In the genomic region with DNA sequence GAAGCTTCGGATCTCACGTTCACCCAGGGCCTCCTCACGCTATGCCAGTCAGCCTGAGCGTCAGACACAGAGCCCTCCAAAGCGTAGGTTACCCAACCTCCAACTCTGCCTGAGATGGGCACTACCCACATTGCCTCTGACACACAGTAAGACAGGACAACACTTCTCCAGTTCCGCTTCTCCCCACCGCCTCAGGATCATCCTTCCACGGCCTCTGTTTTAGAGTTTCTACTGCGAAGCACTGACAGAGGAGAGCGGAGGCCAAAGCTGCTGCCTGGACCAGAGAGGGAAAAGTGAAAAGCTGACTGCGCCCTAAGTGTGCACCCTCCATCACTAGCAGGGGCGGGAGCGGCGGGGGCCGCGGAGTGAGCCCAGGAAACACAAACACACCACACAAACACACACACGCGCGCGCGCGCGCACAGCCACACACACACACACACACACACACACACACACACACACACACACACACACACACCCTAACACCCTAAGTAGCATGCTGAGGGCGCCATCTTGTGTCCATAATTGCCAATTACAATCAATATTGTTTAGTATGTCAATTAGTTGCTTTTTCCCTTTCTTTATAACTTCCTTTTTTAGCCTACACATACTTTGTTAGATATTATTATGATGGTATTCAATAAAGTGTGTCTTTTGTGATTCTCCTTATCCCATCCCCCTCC, we compare ENCODE assay signal across 8 mouse cellular contexts. TPM values are rescaled to one million over a fixed set of nuclear protein-coding genes. Genes with fewer than 3 reads are reported as not detected.
A peak's percentile ranks its signal among the peaks of the same experiment; 100 is the strongest.
DNase-seq lines count a peak whose midpoint lies in the region; ATAC-seq and TF ChIP-seq lines count a peak whose summit lies in the region.

No protein-coding gene starts in this region.

- H3K9ac ChIP-seq in heart, embryonic 11.5 days (ENCODE audit: low read depth, low read length): no peak overlapping the region
- no peak overlapping the region for H3K9ac ChIP-seq in MEL (ENCODE audit: control insufficient read depth, low read depth, low read length, poor library complexity, severe bottlenecking)
- no peak overlapping the region for H3K9ac ChIP-seq in neural tube, embryonic 14.5 days (replicated peaks; ENCODE audit: low read depth, low read length)

- TF ChIP-seq RAD21 in MEL (IDR thresholded peaks at IDR 0.05; ENCODE audit: low read depth, low read length): peak; percentile 74

- peak; percentile 32 to 76 (median 51) for TF ChIP-seq CTCF in MEL (IDR thresholded peaks at IDR 0.05 in 2 of 3, conservative IDR thresholded peaks at IDR 0.05 in 1 of 3; ENCODE audit: control insufficient read depth in 1 of 3, insufficient read depth in 1 of 3, low read depth in 2 of 3, low read length in 3 of 3, poor library complexity in 1 of 3, severe bottlenecking in 1 of 3)

- TF ChIP-seq EP300 in MEL (IDR thresholded peaks at IDR 0.05; ENCODE audit: low read depth in 1 of 2, low read length in 2 of 2): no peak

- no peaks in the 10 kb centered on the region for H3K4me1 ChIP-seq in heart, embryonic 11.5 days (ENCODE audit: control insufficient read depth, insufficient read depth, low read length)
- peaks cover 0 to 17% of the 10 kb centered on the region in 2 experiments; a peak in 3 of 4 replicates for H3K4me1 ChIP-seq in MEL (ENCODE audit: control insufficient read depth in 1 of 2, insufficient read depth in 2 of 2, low read length in 2 of 2)
- H3K4me1 ChIP-seq in forebrain, embryonic 10.5 days: peaks cover 4% of the 10 kb centered on the region; the same call in 1 of the 2 replicates
- H3K4me1 ChIP-seq in limb, embryonic 10.5 days: peaks cover 4% of the 10 kb centered on the region
- no peaks in the 10 kb centered on the region for H3K4me1 ChIP-seq in neural tube, embryonic 14.5 days (ENCODE audit: control insufficient read depth, insufficient read depth, low read length)

- H3K4me3 ChIP-seq in heart, embryonic 11.5 days (ENCODE audit: low read depth, low read length): no peak overlapping the region
- no peak overlapping the region for H3K4me3 ChIP-seq in MEL (ENCODE audit: control insufficient read depth in 1 of 2, insufficient read depth in 1 of 2, low read depth in 2 of 2, low read length in 2 of 2)
- peak overlapping the region; percentile 47 for H3K4me3 ChIP-seq in forebrain, embryonic 10.5 days
- peak overlapping the region; percentile 35 for H3K4me3 ChIP-seq in limb, embryonic 10.5 days
- no peak overlapping the region for H3K4me3 ChIP-seq in neural tube, embryonic 14.5 days (ENCODE audit: low read depth, low read length)

- H3K36me3 ChIP-seq in heart, embryonic 11.5 days (ENCODE audit: control insufficient read depth, insufficient read depth, low read length): no peaks in the 10 kb centered on the region
- peaks cover 0 to 3% of the 10 kb centered on the region in 2 experiments; a peak in 2 of 4 replicates for H3K36me3 ChIP-seq in MEL (ENCODE audit: control insufficient read depth in 1 of 2, insufficient read depth in 2 of 2, low read length in 2 of 2)
- no peaks in the 10 kb centered on the region for H3K36me3 ChIP-seq in forebrain, embryonic 10.5 days (replicated peaks)
- no peaks in the 10 kb centered on the region for H3K36me3 ChIP-seq in limb, embryonic 10.5 days
- no peaks in the 10 kb centered on the region for H3K36me3 ChIP-seq in neural tube, embryonic 14.5 days (ENCODE audit: control insufficient read depth, insufficient read depth, low read length)

- TF ChIP-seq POLR2A in MEL (IDR thresholded peaks at IDR 0.05; ENCODE audit: control insufficient read depth in 1 of 2, insufficient read depth in 1 of 2, low read depth in 1 of 2, low read length in 2 of 2, poor library complexity in 1 of 2): no peak

- peak overlapping the region; percentile 40 for H3K4me2 ChIP-seq in heart, embryonic 11.5 days
- peak overlapping the region; percentile 31; the same call in 1 of the 2 replicates for H3K4me2 ChIP-seq in neural tube, embryonic 14.5 days (ENCODE audit: low read depth, low read length)

- DNase-seq in heart, postnatal 4 days: no peak
- DNase-seq in MEL (ENCODE audit: low read depth, low spot score): peak; percentile 75
- DNase-seq in forebrain, embryonic 10.5 days (ENCODE audit: extremely low spot score, low spot score): peak; percentile 28
- no peak for DNase-seq in limb, embryonic 10.5 days (ENCODE audit: low spot score)
- no peak for DNase-seq in left cerebral cortex, adult 8-10 months (ENCODE audit: low spot score in 2 of 2)
- no peak for DNase-seq in spleen, postnatal 36 days (ENCODE audit: low spot score in 2 of 2)

- H3K27ac ChIP-seq in heart, embryonic 11.5 days (ENCODE audit: low read depth, low read length): no peak overlapping the region
- H3K27ac ChIP-seq in MEL (ENCODE audit: control insufficient read depth, low read depth, low read length): no peak overlapping the region
- peak overlapping the region; percentile 71 for H3K27ac ChIP-seq in forebrain, embryonic 10.5 days
- H3K27ac ChIP-seq in limb, embryonic 10.5 days: no peak overlapping the region
- no peak overlapping the region for H3K27ac ChIP-seq in neural tube, embryonic 14.5 days (ENCODE audit: low read depth, low read length)

- ATAC-seq in heart, embryonic 11.5 days (replicated peaks; ENCODE audit: insufficient number of reproducible peaks, low FRiP score, low TSS enrichment): no peak
- peak; percentile 56 for ATAC-seq in neural tube, embryonic 14.5 days (ENCODE audit: low read depth)

- WGBS in heart, embryonic 11.5 days (ENCODE audit: insufficient replicate concordance): 32% methylated on average over 24 of the region's 24 CpGs
- 41% methylated on average over 24 of the region's 24 CpGs for WGBS in forebrain, embryonic 10.5 days
- WGBS in limb, embryonic 10.5 days: 38% methylated on average over 24 of the region's 24 CpGs
- 42% methylated on average over 24 of the region's 24 CpGs for WGBS in neural tube, embryonic 14.5 days

- H3K27me3 ChIP-seq in heart, embryonic 11.5 days (ENCODE audit: control insufficient read depth, insufficient read depth, low read length): 0 out of 2 replicates have a peak, but pooled peaks cover 5% of the 10 kb centered on the region
- H3K27me3 ChIP-seq in MEL (ENCODE audit: control insufficient read depth in 1 of 2, insufficient read depth in 2 of 2, low read length in 2 of 2): no peaks in the 10 kb centered on the region
- H3K27me3 ChIP-seq in forebrain, embryonic 10.5 days (ENCODE audit: poor library complexity, severe bottlenecking): 0 out of 2 replicates have a peak, but pooled peaks cover 8% of the 10 kb centered on the region
- H3K27me3 ChIP-seq in limb, embryonic 10.5 days (ENCODE audit: low read depth, poor library complexity, severe bottlenecking): no peaks in the 10 kb centered on the region
- H3K27me3 ChIP-seq in neural tube, embryonic 14.5 days (ENCODE audit: control insufficient read depth, insufficient read depth, low read length): no peaks in the 10 kb centered on the region

- no peaks in the 10 kb centered on the region for H3K9me3 ChIP-seq in heart, embryonic 11.5 days (replicated peaks; ENCODE audit: control insufficient read depth, low read length)
- H3K9me3 ChIP-seq in MEL (replicated peaks; ENCODE audit: insufficient read depth, low read length): no peaks in the 10 kb centered on the region
- no peaks in the 10 kb centered on the region for H3K9me3 ChIP-seq in forebrain, embryonic 10.5 days
- no peaks in the 10 kb centered on the region for H3K9me3 ChIP-seq in limb, embryonic 10.5 days (replicated peaks)
- no peaks in the 10 kb centered on the region for H3K9me3 ChIP-seq in neural tube, embryonic 14.5 days (ENCODE audit: control insufficient read depth, low read length)

- H3K79me2 ChIP-seq in MEL (ENCODE audit: control insufficient read depth, insufficient read depth, low read length, poor library complexity): no peaks in the 10 kb centered on the region

TF ChIP-seq in MEL, 35 proteins besides CTCF, POLR2A, EP300 and RAD21:
- no peak for TF ChIP-seq RCOR1 (IDR thresholded peaks at IDR 0.05; ENCODE audit: low read depth, low read length)
- TF ChIP-seq ZC3H11A (IDR thresholded peaks at IDR 0.05; ENCODE audit: low read depth, low read length): 0 out of 2 replicates have a peak, but pooled peaks have one; percentile 23
- TF ChIP-seq SMC3 (IDR thresholded peaks at IDR 0.05; ENCODE audit: low read depth, low read length): peak; percentile 68

RNA-seq across cellular contexts. Expression of gene Arhgap22, which starts 8.4 kb away (rescaled TPM):
- 3.5 and 4.5 TPM in 2 replicates for polyA plus RNA-seq in heart, embryonic 11.5 days (2014; fragmentation: Nextera tagmentation; extraction: Ambion mirVana)
- 1 to 10 TPM; 2.1 to 3.0 TPM for total RNA-seq in heart, postnatal 4 days (2021)
- total RNA-seq in MEL (2012; rRNA removed): 0.07 TPM in 1 of 2 replicates, not detected in the other
- polyA plus RNA-seq in MEL (2012; ENCODE audit: insufficient read depth in 1 of 2, insufficient read length in 2 of 2, low read depth in 1 of 2, low replicate concordance in 2 of 2, missing spikeins in 1 of 2): under 1 TPM in 1 of 2 experiments, not detected in 1; 0.11 TPM
- 2.3 and 2.5 TPM in 2 replicates for polyA plus RNA-seq in forebrain, embryonic 10.5 days (2016; fragmentation: Nextera tagmentation; extraction: Ambion mirVana)
- polyA plus RNA-seq in limb, embryonic 10.5 days (2016; fragmentation: Nextera tagmentation; extraction: Ambion mirVana): 2.4 and 3.9 TPM in 2 replicates
- polyA plus RNA-seq in neural tube, embryonic 14.5 days (2014; fragmentation: Nextera tagmentation; extraction: Ambion mirVana): 1.5 and 4.3 TPM in 2 replicates
- 10 to 100 TPM in 3 of 4 experiments, 1 to 10 TPM in 1; 9.7 to 16.7 (median 12.5) TPM for total RNA-seq in left cerebral cortex, adult 8-10 months (2022)

RNA-seq across cellular contexts. Expression of gene Wdfy4, which starts 20.1 kb away (rescaled TPM):
- 0.19 and 0.30 TPM in 2 replicates for polyA plus RNA-seq in heart, embryonic 11.5 days (2014; fragmentation: Nextera tagmentation; extraction: Ambion mirVana)
- 1 to 10 TPM; 2.2 TPM for total RNA-seq in heart, postnatal 4 days (2021)
- total RNA-seq in MEL (2012; rRNA removed): 25.0 and 27.0 TPM in 2 replicates
- polyA plus RNA-seq in MEL (2012; ENCODE audit: insufficient read depth in 1 of 2, insufficient read length in 2 of 2, low read depth in 1 of 2, low replicate concordance in 2 of 2, missing spikeins in 1 of 2): 10 to 100 TPM; 30.9 to 34.8 TPM
- 0.18 and 0.45 TPM in 2 replicates for polyA plus RNA-seq in forebrain, embryonic 10.5 days (2016; fragmentation: Nextera tagmentation; extraction: Ambion mirVana)
- polyA plus RNA-seq in limb, embryonic 10.5 days (2016; fragmentation: Nextera tagmentation; extraction: Ambion mirVana): 0.15 and 0.16 TPM in 2 replicates
- polyA plus RNA-seq in neural tube, embryonic 14.5 days (2014; fragmentation: Nextera tagmentation; extraction: Ambion mirVana): 0.24 and 0.25 TPM in 2 replicates
- 1 to 10 TPM; 1.7 to 6.6 (median 3.4) TPM for total RNA-seq in left cerebral cortex, adult 8-10 months (2022)

Comparison
In these comparisons a context has a peak if more than half of its experiments do, and no peak if none do; other contexts are left out.
1. H3K4me3 ChIP-seq: peak in forebrain, embryonic 10.5 days (single experiment) and limb, embryonic 10.5 days (single experiment); none in heart, embryonic 11.5 days (single experiment), MEL (0 of 2) and neural tube, embryonic 14.5 days (single experiment).
2. DNase-seq: peak in MEL (single experiment) and forebrain, embryonic 10.5 days (single experiment); none in heart, postnatal 4 days (single experiment), limb, embryonic 10.5 days (single experiment), left cerebral cortex, adult 8-10 months (0 of 2) and spleen, postnatal 36 days (0 of 2).
3. RNA of gene Wdfy4, which starts 20.1 kb away (polyA plus RNA-seq): 30.9 to 34.8 TPM in MEL; 0.18 to 0.45 TPM in forebrain, embryonic 10.5 days, 0.24 to 0.25 TPM in neural tube, embryonic 14.5 days, 0.19 to 0.30 TPM in heart, embryonic 11.5 days and 0.15 to 0.16 TPM in limb, embryonic 10.5 days; every median in the first group is over 10 times any median in the second.